Mouse (Mus musculus) left cerebral cortex, postnatal 36 days (tissue): ENCODE data around the gene Nelfe. TPM values are rescaled to one million over a fixed set of nuclear protein-coding genes. Genes with fewer than 3 reads are reported as not detected.
"Not testable (repeated sequence)": the region's sequence is repeated elsewhere in the genome, so short reads cannot be mapped to it uniquely, and the experiment has no call there.

Source experiments
- DNase-seq, 2 experiments: peaks; one replicate each; pipeline ENCODE4 v3.0.0; 2021 to 2022; ENCODE audit warnings: low spot score in 2 of 2, mixed read lengths in 1 of 2
- intact Hi-C: fragments of 180-260 bp; cut with DNase I; formaldehyde crosslinking; loops from one replicate; pipeline ENCODE4 v1.15.1; 2025
- total RNA-seq, 2 experiments: library from RNA; stranded (reverse); gene quantifications; 2 replicates each; pipeline ENCODE4 v1.2.3; 2021

The Nelfe gene
- 10 to 100 TPM; 35.5 to 36.6 TPM for total RNA-seq

GRCm38 (mm10) chr17:34849722-34850516, at the start of gene Nelfe, which contains the start of gene Skiv2l:
Nelfe (plus strand) TSS chr17:34850391.
Skiv2l (minus strand) TSS chr17:34850210.
- intact Hi-C loops: loop anchor here (1.0 to 10.0 kb wide), 4 partner anchors 13 to 915 kb away; partner anchors contain the start of genes Dxo and Lsm2
- DNase-seq: peak; percentile 98

DNA sequence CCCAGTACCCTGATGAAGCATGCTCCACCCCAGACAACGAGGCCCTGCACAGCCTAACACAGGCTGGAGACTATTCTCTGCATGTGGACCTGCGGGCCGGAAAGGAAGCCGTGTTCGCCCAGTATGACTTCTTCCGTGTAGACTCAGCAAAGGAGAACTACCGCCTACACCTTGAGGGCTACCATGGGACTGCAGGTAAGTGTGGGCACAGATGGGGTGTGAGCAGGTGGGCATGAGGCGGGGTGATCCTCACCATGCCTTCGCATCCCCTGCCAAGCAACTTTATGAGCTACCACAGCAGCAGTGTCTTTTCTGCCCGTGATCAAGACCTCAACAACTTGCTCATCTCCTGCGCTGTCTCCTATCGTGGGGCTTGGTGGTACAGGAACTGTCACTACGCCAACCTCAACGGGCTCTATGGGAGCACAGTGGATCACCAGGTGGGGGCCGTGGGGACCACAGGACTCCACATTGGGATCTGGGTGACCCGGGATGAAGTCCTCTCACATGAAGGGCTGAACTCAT, 49.3 kb upstream of the Nelfe start:
- DNase-seq, intact Hi-C loops: not testable (repeated sequence)

- not testable (repeated sequence) for DNase-seq
- intact Hi-C loops: loop anchor here (2.0 kb wide), 1 partner anchor 84 kb away; no protein-coding TSS in a partner anchor
Observed at GRCm38 (mm10) chr17:34802756-34803155, 47.4 kb upstream of the Nelfe start.

DNA sequence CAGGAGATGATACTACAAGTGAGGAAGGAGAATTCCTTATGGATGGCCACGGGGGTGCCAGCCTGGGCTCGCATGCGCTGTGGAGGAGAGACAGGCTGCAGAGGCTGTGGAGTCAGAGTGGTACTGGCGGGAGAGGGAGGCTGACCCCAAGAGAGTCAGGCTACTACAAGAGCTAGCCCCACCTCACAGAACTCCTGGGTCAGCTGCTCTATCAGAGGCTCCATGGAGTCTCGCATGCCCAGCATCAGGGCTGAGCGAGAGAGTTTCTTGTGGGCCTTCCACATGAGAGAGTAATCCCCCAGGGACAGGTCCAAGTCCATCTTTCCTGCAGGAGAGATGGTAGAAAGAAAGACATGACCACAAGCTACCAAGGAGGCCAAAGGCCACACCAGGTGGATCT, 46.8 kb upstream of the Nelfe start:
- not testable (repeated sequence) for DNase-seq
- intact Hi-C loops: loop anchor here (2.0 kb wide), 1 partner anchor 85 kb away; no protein-coding TSS in a partner anchor

- DNase-seq, intact Hi-C loops: not testable (repeated sequence)
Observed at GRCm38 (mm10) chr17:34804301-34804700, 45.9 kb upstream of the Nelfe start, which contains the start of gene Cyp21a1. Cyp21a1 (minus strand) TSS chr17:34804561.

- intact Hi-C loops: no loop called here
- DNase-seq: no peak
Observed at GRCm38 (mm10) chr17:34804871-34805562, 45.2 kb upstream of the Nelfe start.

DNA sequence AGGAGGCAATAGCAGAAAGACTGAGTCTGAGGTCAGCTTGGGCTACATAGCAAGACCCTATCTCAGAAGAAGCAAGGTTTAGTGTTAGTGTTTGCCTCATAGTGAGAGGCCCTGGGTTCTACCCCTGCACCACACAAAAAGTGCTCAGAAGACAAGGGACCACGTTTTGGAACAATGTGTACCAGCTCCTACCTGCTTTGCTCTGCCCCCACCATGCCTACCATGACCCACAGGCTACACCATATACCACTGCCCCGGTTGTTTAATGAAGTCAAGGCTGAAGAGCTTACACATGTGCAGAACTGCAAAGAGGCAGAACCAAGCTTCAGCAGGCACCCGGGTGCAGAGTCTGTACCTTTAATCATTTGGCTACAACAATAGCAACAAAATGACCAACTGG, 43.0 kb upstream of the Nelfe start:
- intact Hi-C loops: no loop called here

GRCm38 (mm10) chr17:34808599-34809205, 41.5 kb upstream of the Nelfe start:
- DNase-seq: no peak
- intact Hi-C loops: no loop called here

More for the DNA sequence above, 43.0 kb upstream of the Nelfe start:
- DNase-seq: no peak

DNA sequence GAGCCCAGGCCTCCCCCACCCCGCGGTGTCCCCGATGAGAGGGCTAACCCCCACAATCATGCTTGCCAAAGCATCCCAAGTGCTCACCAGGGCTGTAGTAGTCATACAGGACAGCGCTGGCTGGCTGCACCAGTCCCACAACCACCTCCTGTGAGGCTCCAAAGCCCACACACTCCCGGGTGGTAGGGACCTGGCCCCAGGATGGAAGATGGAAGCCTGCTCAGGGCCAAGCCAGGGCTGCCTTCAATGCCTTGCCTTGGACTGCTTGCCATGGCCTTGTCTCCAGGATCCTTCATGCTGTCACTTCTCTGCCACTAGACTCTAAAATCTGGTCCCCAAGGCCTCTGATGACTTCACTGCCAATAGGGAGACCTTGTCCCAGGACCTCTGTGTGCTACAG, 39.8 kb upstream of the Nelfe start:
- DNase-seq, intact Hi-C loops: not testable (repeated sequence)

DNA sequence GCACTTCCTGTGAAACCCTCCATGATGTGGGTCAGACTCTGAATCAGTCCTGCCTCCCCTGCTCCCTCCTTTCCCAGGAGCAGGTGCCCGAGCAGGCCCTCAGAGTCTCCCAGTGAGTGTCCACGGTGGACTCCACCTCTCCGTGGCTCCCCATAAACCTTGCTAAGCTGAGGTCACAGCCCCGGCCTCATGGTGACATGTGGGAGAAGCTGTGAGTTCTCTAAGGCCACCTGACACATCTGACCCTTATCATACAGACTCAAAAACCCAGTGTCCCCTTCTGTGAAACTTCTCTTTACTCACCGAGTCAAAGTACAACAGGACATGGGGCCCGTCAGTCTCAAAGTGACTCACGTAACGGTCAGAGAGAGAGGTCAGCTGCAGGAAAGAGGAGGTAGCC, 39.4 kb upstream of the Nelfe start:
- intact Hi-C loops, DNase-seq: not testable (repeated sequence)

- intact Hi-C loops: no loop called here
- no peak for DNase-seq
Observed at GRCm38 (mm10) chr17:34811275-34811674, 38.9 kb upstream of the Nelfe start.

DNA sequence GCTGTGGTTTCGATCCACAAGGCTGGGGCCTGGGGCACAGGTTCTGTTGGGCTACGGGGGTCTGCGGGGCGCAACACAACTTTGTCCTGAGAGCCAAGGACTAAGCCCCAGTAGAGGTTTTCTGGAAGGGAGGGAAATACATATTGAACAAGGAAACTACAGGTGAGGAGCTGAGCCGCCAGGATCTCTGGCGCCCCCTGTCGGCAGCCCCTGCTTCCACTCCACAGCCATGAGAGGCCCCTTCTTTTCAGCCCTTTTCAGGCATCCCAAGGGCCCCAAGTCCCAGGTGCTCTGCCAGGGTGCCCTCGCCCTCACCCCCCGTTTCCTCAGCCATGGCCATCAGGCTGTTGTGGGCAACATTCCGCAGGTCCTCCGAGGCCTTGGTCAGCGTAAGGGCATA, 36.4 kb upstream of the Nelfe start:
- intact Hi-C loops: loop anchor here (2.0 kb wide), 1 partner anchor 81 kb away; no protein-coding TSS in a partner anchor
- not testable (repeated sequence) for DNase-seq

GRCm38 (mm10) chr17:34814818-34815370, 35.3 kb upstream of the Nelfe start:
- no peak for DNase-seq
- intact Hi-C loops: no loop called here

DNA sequence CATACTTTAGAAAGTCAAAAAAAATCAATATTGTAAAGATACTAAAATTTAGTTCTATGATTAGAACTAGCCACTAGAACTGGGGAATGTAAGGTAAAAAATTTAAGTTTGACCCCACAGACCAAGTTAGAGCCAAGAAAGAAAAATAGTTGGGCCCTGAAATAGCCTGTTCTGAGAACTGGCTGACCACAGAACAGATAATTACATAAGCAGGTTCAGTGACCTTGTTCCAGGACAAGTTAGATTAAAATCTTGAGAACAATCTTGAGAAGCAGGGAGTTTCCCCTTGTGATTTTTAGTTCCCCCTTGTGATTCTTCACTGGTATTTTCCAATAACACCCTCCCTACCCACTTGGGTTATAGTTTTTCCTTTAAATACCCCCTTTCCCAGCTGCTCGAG, 19.4 kb upstream of the Nelfe start:
- intact Hi-C loops, DNase-seq: not testable (repeated sequence)

DNA sequence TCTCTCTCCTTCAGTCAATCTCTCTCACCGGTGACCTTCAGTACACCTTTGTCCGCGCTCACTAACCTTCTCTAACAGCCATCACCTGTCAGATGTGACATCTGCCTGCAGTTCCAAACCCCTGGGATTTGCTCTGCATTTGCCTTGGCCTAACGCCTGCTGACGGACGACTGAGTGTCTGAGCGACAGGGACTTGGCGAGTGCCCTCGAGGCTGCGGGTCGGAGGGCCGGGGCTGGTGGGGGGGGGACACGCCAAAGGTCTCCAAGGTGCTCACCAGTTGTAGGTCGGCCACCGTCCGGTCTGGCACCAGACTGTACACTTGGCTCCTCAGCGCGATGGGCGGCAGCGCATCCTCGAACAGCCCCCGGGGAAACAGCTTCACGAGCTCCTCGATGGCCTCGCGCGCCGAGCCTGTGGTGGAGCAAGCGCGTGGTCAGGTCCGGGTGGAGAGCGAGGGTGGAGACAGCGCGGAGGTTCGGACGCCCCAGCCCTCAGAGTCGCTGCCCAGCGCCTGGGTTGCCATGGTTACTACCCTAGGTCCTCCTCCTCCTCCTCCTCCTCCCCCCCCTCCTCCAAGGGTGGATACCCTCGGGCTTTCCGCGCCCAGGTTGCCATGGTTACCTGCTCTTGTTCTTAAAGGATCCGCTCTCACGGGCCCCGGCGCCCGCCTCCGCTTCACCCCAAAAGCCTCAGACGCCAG, 13.9 kb upstream of the Nelfe start:
- intact Hi-C loops: loop anchor here (5.0 kb wide), 3 partner anchors 56 to 406 kb away; partner anchors contain the start of gene Ddx39b

DNA sequence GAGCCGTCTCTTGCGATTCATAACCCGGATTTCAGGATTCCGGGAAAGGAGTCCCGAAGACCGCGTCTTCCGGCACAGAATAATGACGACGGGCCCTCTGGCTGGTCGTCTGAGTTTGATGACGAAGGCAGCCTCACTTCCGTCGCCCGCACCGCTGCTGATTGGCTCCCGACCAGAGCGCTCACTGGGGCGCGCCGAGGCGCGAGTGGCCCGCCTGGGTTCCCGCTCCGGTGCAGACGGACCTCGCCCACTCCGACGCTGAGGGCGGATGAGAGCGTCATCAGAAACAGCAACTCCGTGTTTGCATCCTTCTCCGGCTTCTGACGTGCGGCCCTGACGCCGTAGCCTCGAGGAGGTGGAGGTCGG, 13.4 kb upstream of the Nelfe start, which contains the start of the genes Stk19 and Dxo:
Stk19 (minus strand) TSS at position 90 of the 366 bp plus-strand sequence.
Dxo (plus strand) TSS at position 164 of the 366 bp plus-strand sequence.
- DNase-seq: peak; percentile 98 to 99
- intact Hi-C loops: loop anchor here (1.0 to 5.0 kb wide), 4 partner anchors 13 to 405 kb away; partner anchors contain the start of genes Ddx39b, Nelfe and Skiv2l

More for the DNA sequence above, 13.9 kb upstream of the Nelfe start:
- DNase-seq: no peak

DNA sequence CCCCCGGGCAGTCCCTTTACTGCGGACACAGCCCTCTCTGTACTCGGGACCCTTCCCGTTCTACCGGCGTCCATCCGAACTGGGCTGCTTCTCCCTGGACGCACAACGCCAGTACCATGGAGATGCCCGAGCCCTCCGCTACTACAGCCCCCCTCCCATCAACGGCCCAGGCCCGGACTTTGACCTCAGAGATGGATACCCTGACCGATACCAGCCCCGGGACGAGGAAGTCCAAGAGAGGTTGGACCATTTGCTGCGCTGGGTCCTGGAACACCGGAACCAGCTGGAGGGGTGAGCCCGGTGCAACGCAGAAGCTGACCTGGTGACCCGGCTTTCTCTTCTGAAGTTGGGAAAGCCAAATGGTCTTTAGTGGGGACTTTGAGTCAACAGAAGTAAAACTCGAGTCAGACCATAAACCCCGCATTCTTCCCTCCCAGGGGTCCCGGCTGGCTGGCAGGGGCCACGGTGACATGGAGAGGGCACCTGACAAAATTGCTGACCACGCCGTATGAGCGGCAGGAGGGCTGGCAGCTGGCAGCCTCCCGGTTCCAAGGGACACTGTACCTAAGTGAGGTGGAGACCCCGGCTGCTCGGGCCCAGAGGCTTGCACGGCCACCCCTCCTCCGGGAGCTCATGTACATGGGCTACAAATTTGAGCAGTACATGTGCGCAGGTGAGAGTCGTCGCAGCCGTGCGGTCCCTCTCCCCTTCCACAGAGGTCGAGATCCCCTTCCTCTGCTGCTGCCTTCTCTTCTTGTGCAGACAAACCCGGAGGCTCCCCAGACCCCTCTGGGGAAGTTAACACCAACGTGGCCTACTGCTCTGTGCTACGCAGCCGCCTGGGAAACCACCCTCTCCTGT, 12.5 kb upstream of the Nelfe start:
- intact Hi-C loops: loop anchor here (1.0 to 5.0 kb wide), 4 partner anchors 13 to 405 kb away; partner anchors contain the start of genes Ddx39b, Nelfe and Skiv2l
- DNase-seq: no peak
